Mouse (Mus musculus) CD4-positive, CD25-positive, alpha-beta regulatory T cell, adult 4 months (primary cell): ENCODE results near the gene Tent5a. TPM values are rescaled to one million over a fixed set of nuclear protein-coding genes. Genes with fewer than 3 reads are reported as not detected.

ENCODE experiments used
- ATAC-seq: one replicate; pipeline ENCODE4 v1.8.0; 2017
- polyA plus RNA-seq, 2 experiments: library from polyadenylated mRNA; unstranded; fragments of 100-300 nt; shearing (Covaris generic); gene quantifications; one replicate each; pipeline ENCODE4 v1.2.1; 2017

Tent5a gene
- polyA plus RNA-seq, 2 experiments from 2014 or later = 9.1 to 11.6 TPM

- ATAC-seq = no peak
Observed at GRCm38 (mm10) chr9:85312473-85312872, 14.7 kb downstream of the Tent5a start, which contains the start of gene Gm11114. Gm11114 (plus strand) TSS chr9:85312773.

- no peak for ATAC-seq
Observed at GRCm38 (mm10) chr9:85303378-85303777, 23.8 kb downstream of the Tent5a start.

GRCm38 (mm10) chr9:85302849-85303248, 24.3 kb downstream of the Tent5a start:
- ATAC-seq = no peak

GRCm38 (mm10) chr9:85274114-85274513, 53.0 kb downstream of the Tent5a start:
- no peak for ATAC-seq

Other genes with a start within 250 kb of the Tent5a start
- not detected for gene Gm11114, start 14.6 kb downstream of the Tent5a start, polyA plus RNA-seq